ENCODE assay signal across 9 mouse cellular contexts in the genomic region with DNA sequence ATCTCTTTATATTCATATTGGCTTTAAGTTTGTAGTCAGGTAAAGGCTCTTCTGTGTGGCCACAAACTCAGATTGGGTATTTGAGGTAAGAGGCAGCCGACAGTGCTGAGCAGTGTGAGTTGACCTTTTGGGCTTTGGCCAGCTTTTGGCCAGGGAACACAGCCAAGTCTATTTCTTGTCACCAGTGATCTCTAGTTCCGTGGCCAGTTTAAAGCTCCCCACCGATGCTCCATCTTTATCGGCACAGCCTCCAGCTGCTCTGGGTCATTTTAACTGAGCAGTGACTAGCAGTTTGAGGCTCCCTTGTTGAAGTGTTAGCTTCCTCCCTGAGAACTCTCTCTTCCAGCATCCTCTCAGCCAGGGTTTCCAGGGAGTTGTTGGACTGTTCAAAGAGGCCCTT. TPM values are rescaled to one million over a fixed set of nuclear protein-coding genes. Genes with fewer than 3 reads are reported as not detected.
DNase-seq lines count a peak whose midpoint lies in the region; ATAC-seq lines count a peak whose summit lies in the region.
"Had no signal": no experiment of that assay in that cellular context is flagged by ENCODE, and none has a peak within 500 bp of the region (broad histone marks: within the 10 kb centered on the region; RNA-seq: fewer than 3 reads in every experiment).

No protein-coding gene starts in this region.

- no peak overlapping the region for H3K4me3 ChIP-seq in lung, embryonic 16.5 days (ENCODE audit: low read length)
- H3K4me3 ChIP-seq: erythroblast, embryonic 14.5 days had no signal

- H3K36me3 ChIP-seq in lung, embryonic 16.5 days (ENCODE audit: control insufficient read depth, insufficient read depth, low read length), result no peaks in the 10 kb centered on the region

- H3K4me1 ChIP-seq in lung, embryonic 16.5 days (replicated peaks; ENCODE audit: control insufficient read depth, insufficient read depth, low read length), result peaks cover 26% of the 10 kb centered on the region

- intact Hi-C loops in left cerebral cortex, postnatal 14 days (cut with DNase I), result no loop called here
- intact Hi-C loops in gastrocnemius, postnatal 14 days (cut with DNase I; ENCODE audit: low total_unique reads), result no loop called here

- no peaks in the 10 kb centered on the region for H3K9me3 ChIP-seq in lung, embryonic 16.5 days (ENCODE audit: control insufficient read depth, low read length)

- no peak overlapping the region for H3K9ac ChIP-seq in lung, embryonic 16.5 days (ENCODE audit: low read length)

- H3K27ac ChIP-seq in lung, embryonic 16.5 days (ENCODE audit: low read length), result peak overlapping the region; percentile 58

- WGBS in lung, embryonic 16.5 days, result 31% methylated on average over 4 of the region's 4 CpGs

- no peak overlapping the region for H3K4me2 ChIP-seq in lung, embryonic 16.5 days (ENCODE audit: low read depth, low read length)

- 0 out of 2 replicates have a peak, but pooled peaks have one; percentile 18 for ATAC-seq in lung, embryonic 16.5 days (ENCODE audit: low read depth)
- no peak for ATAC-seq in erythroid progenitor cell, adult 5-6 weeks (replicated peaks; ENCODE audit: low FRiP score, poor library complexity, severe bottlenecking)

- DNase-seq in left cerebral cortex, postnatal 14 days (ENCODE audit: low spot score in 2 of 2), result peak; percentile 42 to 48
- no peak for DNase-seq in left cerebral cortex, adult 11 months (ENCODE audit: low spot score)
- peak; percentile 75 to 76 for DNase-seq in cerebellum, adult 18-20 months
- DNase-seq in gastrocnemius, postnatal 14 days, result peak; percentile 53
- peak; percentile 25 for DNase-seq in induced T-regulatory cell, adult 2 months (ENCODE audit: low read depth)
- no peak for DNase-seq in spleen, adult 12 weeks (ENCODE audit: low spot score)

- H3K27me3 ChIP-seq in lung, embryonic 16.5 days (ENCODE audit: control insufficient read depth, insufficient read depth, low read depth, low read length), result no peaks in the 10 kb centered on the region

RNA-seq across cellular contexts. Expression of a gene that starts 29.8 kb away (rescaled TPM):
- 1 to 10 TPM; 1.9 to 4.0 TPM for total RNA-seq in left cerebral cortex, postnatal 14 days (2021)
- total RNA-seq in gastrocnemius, postnatal 14 days (2021), result 1 to 10 TPM; 1.8 to 2.1 TPM
- 2.6 and 2.8 TPM in 2 replicates for polyA plus RNA-seq in lung, embryonic 16.5 days (2015; fragmentation: Nextera tagmentation; extraction: Ambion mirVana)
- 0.84 TPM in 1 of 2 replicates, not detected in the other for total RNA-seq in erythroid progenitor cell, adult 5-6 weeks (2015; ENCODE audit: low replicate concordance)
- total RNA-seq in erythroid progenitor cell, adult 5-6 weeks (2017; ENCODE audit: low replicate concordance), result 0.51 and 1.6 TPM in 2 replicates
- polyA plus RNA-seq: erythroblast, embryonic 14.5 days had no signal

Comparison
In these comparisons a context has a peak if more than half of its experiments do, and no peak if none do; other contexts are left out.
1. DNase-seq: peak in left cerebral cortex, postnatal 14 days (2 of 2), cerebellum, adult 18-20 months (2 of 2), gastrocnemius, postnatal 14 days (single experiment) and induced T-regulatory cell, adult 2 months (single experiment); none in left cerebral cortex, adult 11 months (single experiment) and spleen, adult 12 weeks (single experiment).